Mouse (Mus musculus) G1E (cell line): ENCODE data around the gene Rrp12.

Source experiments
- CTCF ChIP-seq: IDR thresholded peaks from 2 replicates; pipeline ENCODE4 v1.5.1; 2012; ENCODE audit warnings: low read depth, low read length, inconsistent platforms, mixed read lengths
- GATA1 ChIP-seq: IDR thresholded peaks from 2 replicates; pipeline ENCODE4 v1.6.1; 2012; ENCODE audit warnings: borderline replicate concordance, low read length, inconsistent platforms, mixed read lengths
- GATA2 ChIP-seq: IDR thresholded peaks from 2 replicates; pipeline ENCODE4 v1.6.1; 2012; ENCODE audit warnings: low read depth, low read length, inconsistent platforms, borderline replicate concordance
- POLR2AphosphoS5 ChIP-seq: IDR thresholded peaks from 2 replicates; pipeline ENCODE4 v1.6.1; 2012; ENCODE audit warnings: low read depth, low read length, inconsistent platforms; ENCODE audit not compliant: insufficient replicate concordance
- TAL1 ChIP-seq: conservative IDR thresholded peaks from 2 replicates; pipeline ENCODE4 v1.6.1; 2012; ENCODE audit warnings: low read depth, low read length, inconsistent platforms, mixed read lengths

GRCm38 (mm10) chr19:41911178-41912073 lies 15.5 kb upstream of the Rrp12 start, which contains the start of gene Pgam1:
- TF ChIP-seq CTCF, result no peak
- no peak for TF ChIP-seq TAL1
- TF ChIP-seq GATA1, result no peak
- no peak for TF ChIP-seq POLR2AphosphoS5
- no peak for TF ChIP-seq GATA2
